Mouse (Mus musculus): Measurements from ENCODE around the gene Cpne1. TPM values are rescaled to one million over a fixed set of nuclear protein-coding genes. Genes with fewer than 3 reads are reported as not detected.

The Cpne1 gene
- total and polyA plus RNA-seq, 3 experiments = 33.0 to 39.8 (median 34.0) TPM

GRCm38 (mm10) chr2:156025482-156025881 lies 86.3 kb downstream of the Cpne1 start:
- no peak overlapping the region for H3K27ac ChIP-seq (ENCODE audit: insufficient read depth, low read depth)
- no peak overlapping the region for H3K4me3 ChIP-seq (replicated peaks in 1 of 3; ENCODE audit: low read depth in 2 of 3, low read length in 2 of 3, poor library complexity in 1 of 3)
- no peaks in the 10 kb centered on the region for H3K9me3 ChIP-seq (replicated peaks; ENCODE audit: low read length)
- H3K36me3 ChIP-seq (replicated peaks in 1 of 2; ENCODE audit: control insufficient read depth in 1 of 2, insufficient read depth in 1 of 2, low read length in 1 of 2) = peaks cover 0 to 2% of the 10 kb centered on the region in 2 experiments
- peaks cover 0 to 7% of the 10 kb centered on the region in 2 experiments; a peak in 2 of 4 replicates for H3K4me1 ChIP-seq (ENCODE audit: control insufficient read depth in 1 of 2, insufficient read depth in 2 of 2)
- in situ Hi-C loops (cut with MboI; ENCODE audit: low pct_ligation_motif_present, low pct_unique_long_range_greater_than_20kb, low sequenced_read_pairs) = no loop called here
- H3K4me2 ChIP-seq (ENCODE audit: insufficient read depth, low read depth, poor library complexity, severe bottlenecking) = no peak overlapping the region
- dilution Hi-C loops (cut with MboI; ENCODE audit: extremely low pct_ligation_motif_present, extremely low pct_unique_long_range_greater_than_20kb, low sequenced_read_pairs) = no loop called here
- no peaks in the 10 kb centered on the region for H3K79me2 ChIP-seq (replicated peaks; ENCODE audit: control insufficient read depth, extremely low read depth, insufficient read depth, poor library complexity, severe bottlenecking)
- H3K9ac ChIP-seq (ENCODE audit: insufficient read depth, low read depth) = no peak overlapping the region
- no peak for DNase-seq (ENCODE audit: extremely low read depth)
- H3K27me3 ChIP-seq (replicated peaks) = peaks cover 3% of the 10 kb centered on the region
- TF ChIP-seq ELF1 (IDR thresholded peaks at IDR 0.05; ENCODE audit: low read depth, low read length) = no peak
- TF ChIP-seq HCFC1 (IDR thresholded peaks at IDR 0.05; ENCODE audit: low read depth, low read length) = peak; percentile 87

Other genes starting within 250 kb of the Cpne1 start
- 49.8 and 60.4 TPM in 2 replicates for gene Uqcc1, start 181.7 kb downstream of the Cpne1 start, total RNA-seq (2012; rRNA removed)
- 55.2 and 66.8 TPM in 2 replicates for gene Uqcc1, start 181.7 kb downstream of the Cpne1 start, total RNA-seq (2014; rRNA removed)
- 35.3 and 43.3 TPM in 2 replicates for gene Uqcc1, start 181.7 kb downstream of the Cpne1 start, polyA plus RNA-seq (2012; ENCODE audit: insufficient read length, low read depth)
- not detected in 2 replicates for gene Gm15557, start 171.2 kb downstream of the Cpne1 start, total RNA-seq (2012; rRNA removed)
- not detected in 2 replicates for gene Gm15557, start 171.2 kb downstream of the Cpne1 start, total RNA-seq (2014; rRNA removed)
- not detected in 2 replicates for gene Gm15557, start 171.2 kb downstream of the Cpne1 start, polyA plus RNA-seq (2012; ENCODE audit: insufficient read length, low read depth)
- not detected in 2 replicates for gene Gdf5, start 166.6 kb downstream of the Cpne1 start, total RNA-seq (2012; rRNA removed)
- not detected in 2 replicates for gene Gdf5, start 166.6 kb downstream of the Cpne1 start, total RNA-seq (2014; rRNA removed)
- gene Gdf5, start 166.6 kb downstream of the Cpne1 start, polyA plus RNA-seq (2012; ENCODE audit: insufficient read length, low read depth) = not detected in 2 replicates
- gene Cep250, start 155.5 kb downstream of the Cpne1 start, total RNA-seq (2012; rRNA removed) = 29.1 and 31.4 TPM in 2 replicates
- gene Cep250, start 155.5 kb downstream of the Cpne1 start, total RNA-seq (2014; rRNA removed) = 13.5 and 17.7 TPM in 2 replicates
- 25.8 and 26.3 TPM in 2 replicates for gene Cep250, start 155.5 kb downstream of the Cpne1 start, polyA plus RNA-seq (2012; ENCODE audit: insufficient read length, low read depth)
- 1.1 and 1.4 TPM in 2 replicates for gene 6430550D23Rik, start 104.0 kb downstream of the Cpne1 start, total RNA-seq (2012; rRNA removed)
- 0.78 and 1.1 TPM in 2 replicates for gene 6430550D23Rik, start 104.0 kb downstream of the Cpne1 start, total RNA-seq (2014; rRNA removed)
- 0.81 and 1.7 TPM in 2 replicates for gene 6430550D23Rik, start 104.0 kb downstream of the Cpne1 start, polyA plus RNA-seq (2012; ENCODE audit: insufficient read length, low read depth)
- gene Ergic3, start 103.9 kb downstream of the Cpne1 start, total RNA-seq (2012; rRNA removed) = 132 and 136 TPM in 2 replicates
- 51.6 and 53.0 TPM in 2 replicates for gene Ergic3, start 103.9 kb downstream of the Cpne1 start, total RNA-seq (2014; rRNA removed)
- 146 and 163 TPM in 2 replicates for gene Ergic3, start 103.9 kb downstream of the Cpne1 start, polyA plus RNA-seq (2012; ENCODE audit: insufficient read length, low read depth)
- gene Fer1l4, start 59.0 kb downstream of the Cpne1 start, total RNA-seq (2012; rRNA removed) = not detected in 2 replicates
- gene Fer1l4, start 59.0 kb downstream of the Cpne1 start, total RNA-seq (2014; rRNA removed) = not detected in 2 replicates
- gene Fer1l4, start 59.0 kb downstream of the Cpne1 start, polyA plus RNA-seq (2012; ENCODE audit: insufficient read length, low read depth) = not detected in 2 replicates
- gene Spag4, start 46.8 kb downstream of the Cpne1 start, total RNA-seq (2012; rRNA removed) = 3.1 and 3.6 TPM in 2 replicates
- gene Spag4, start 46.8 kb downstream of the Cpne1 start, total RNA-seq (2014; rRNA removed) = 2.2 and 3.0 TPM in 2 replicates
- gene Spag4, start 46.8 kb downstream of the Cpne1 start, polyA plus RNA-seq (2012; ENCODE audit: insufficient read length, low read depth) = 2.6 and 2.9 TPM in 2 replicates
- gene Rbm12, start within 50 bp of the Cpne1 start, total RNA-seq (2012; rRNA removed) = 9.6 and 13.2 TPM in 2 replicates
- 20.7 and 25.2 TPM in 2 replicates for gene Rbm12, start within 50 bp of the Cpne1 start, total RNA-seq (2014; rRNA removed)
- 33.4 and 36.5 TPM in 2 replicates for gene Rbm12, start within 50 bp of the Cpne1 start, polyA plus RNA-seq (2012; ENCODE audit: insufficient read length, low read depth)
- 14.7 and 18.8 TPM in 2 replicates for gene Gm28036, start 15.1 kb upstream of the Cpne1 start, total RNA-seq (2012; rRNA removed)
- gene Gm28036, start 15.1 kb upstream of the Cpne1 start, total RNA-seq (2014; rRNA removed) = 10.5 and 17.0 TPM in 2 replicates
- 15.3 and 18.4 TPM in 2 replicates for gene Gm28036, start 15.1 kb upstream of the Cpne1 start, polyA plus RNA-seq (2012; ENCODE audit: insufficient read length, low read depth)
- gene Romo1, start 32.1 kb upstream of the Cpne1 start, total RNA-seq (2012; rRNA removed) = 292 and 319 TPM in 2 replicates
- 110 and 130 TPM in 2 replicates for gene Romo1, start 32.1 kb upstream of the Cpne1 start, total RNA-seq (2014; rRNA removed)
- 255 and 303 TPM in 2 replicates for gene Romo1, start 32.1 kb upstream of the Cpne1 start, polyA plus RNA-seq (2012; ENCODE audit: insufficient read length, low read depth)
- gene Nfs1, start 32.2 kb upstream of the Cpne1 start, total RNA-seq (2012; rRNA removed) = 58.6 and 60.6 TPM in 2 replicates
- gene Nfs1, start 32.2 kb upstream of the Cpne1 start, total RNA-seq (2014; rRNA removed) = 68.8 and 72.1 TPM in 2 replicates
- 49.2 and 51.3 TPM in 2 replicates for gene Nfs1, start 32.2 kb upstream of the Cpne1 start, polyA plus RNA-seq (2012; ENCODE audit: insufficient read length, low read depth)
- 212 and 232 TPM in 2 replicates for gene Rbm39, start 68.3 kb upstream of the Cpne1 start, total RNA-seq (2012; rRNA removed)
- 417 and 491 TPM in 2 replicates for gene Rbm39, start 68.3 kb upstream of the Cpne1 start, total RNA-seq (2014; rRNA removed)
- gene Rbm39, start 68.3 kb upstream of the Cpne1 start, polyA plus RNA-seq (2012; ENCODE audit: insufficient read length, low read depth) = 376 and 400 TPM in 2 replicates
- 15.2 and 17.6 TPM in 2 replicates for gene Phf20, start 84.5 kb upstream of the Cpne1 start, total RNA-seq (2012; rRNA removed)
- 11.7 and 14.4 TPM in 2 replicates for gene Phf20, start 84.5 kb upstream of the Cpne1 start, total RNA-seq (2014; rRNA removed)
- gene Phf20, start 84.5 kb upstream of the Cpne1 start, polyA plus RNA-seq (2012; ENCODE audit: insufficient read length, low read depth) = 13.3 and 18.4 TPM in 2 replicates
- gene Cnbd2, start 200.3 kb upstream of the Cpne1 start, total RNA-seq (2012; rRNA removed) = 2.1 and 3.0 TPM in 2 replicates
- gene Cnbd2, start 200.3 kb upstream of the Cpne1 start, total RNA-seq (2014; rRNA removed) = 0.99 and 1.0 TPM in 2 replicates
- gene Cnbd2, start 200.3 kb upstream of the Cpne1 start, polyA plus RNA-seq (2012; ENCODE audit: insufficient read length, low read depth) = 2.7 and 3.6 TPM in 2 replicates
- 64.0 and 72.6 TPM in 2 replicates for gene Scand1, start 200.7 kb upstream of the Cpne1 start, total RNA-seq (2012; rRNA removed)
- gene Scand1, start 200.7 kb upstream of the Cpne1 start, total RNA-seq (2014; rRNA removed) = 78.5 and 86.6 TPM in 2 replicates
- gene Scand1, start 200.7 kb upstream of the Cpne1 start, polyA plus RNA-seq (2012; ENCODE audit: insufficient read length, low read depth) = 48.5 and 48.7 TPM in 2 replicates

Data from CH12.LX (cell line).